Mouse (Mus musculus) stomach, postnatal 0 days (tissue): Measurements from ENCODE around the gene Nlrc5.

Experiments
- CTCF ChIP-seq: IDR thresholded peaks from 2 replicates; pipeline ENCODE4 v1.5.1; 2016; ENCODE audit warnings: antibody characterized with exemption, low read depth, mild to moderate bottlenecking, moderate library complexity
- EP300 ChIP-seq: optimal IDR thresholded peaks from 2 replicates; pipeline ENCODE3; 2016; ENCODE audit warnings: antibody characterized with exemption

GRCm38 (mm10) chr8:94493240-94493639 lies 59.1 kb downstream of the Nlrc5 start:
- TF ChIP-seq EP300 = no peak
- peak; percentile 30 for TF ChIP-seq CTCF
